Mouse (Mus musculus) frontal cortex, adult (tissue): Measurements from ENCODE around the gene Sorcs2.

Experiments
- ATAC-seq: cut with Nextera tagmentation; 2 replicates; pipeline ENCODE4 v1.9.2; 2017; ENCODE audit warnings: mild to moderate bottlenecking, moderate library complexity, mixed read lengths; ENCODE audit not compliant: low TSS enrichment

Sorcs2 gene

DNA sequence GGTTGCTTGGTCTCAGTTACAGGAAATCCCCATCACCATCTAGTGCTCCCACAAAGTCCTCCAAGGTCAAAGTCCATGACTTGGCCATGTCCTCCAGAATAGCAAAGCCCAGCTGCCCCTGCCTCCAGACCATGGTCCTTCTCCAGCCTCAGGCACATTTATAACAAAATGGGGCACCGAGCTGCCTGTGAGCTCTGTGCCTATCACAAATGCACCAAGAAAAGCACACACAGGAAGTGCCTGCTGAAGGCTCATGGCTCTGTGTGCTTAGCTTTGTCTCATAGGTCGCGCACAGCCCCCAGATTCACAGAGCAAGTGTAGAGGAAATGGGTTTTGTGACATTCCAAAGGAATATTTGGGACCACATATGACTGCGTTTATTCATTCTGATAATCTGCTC, 39.8 kb downstream of the Sorcs2 start:
- ATAC-seq = no peak

DNA sequence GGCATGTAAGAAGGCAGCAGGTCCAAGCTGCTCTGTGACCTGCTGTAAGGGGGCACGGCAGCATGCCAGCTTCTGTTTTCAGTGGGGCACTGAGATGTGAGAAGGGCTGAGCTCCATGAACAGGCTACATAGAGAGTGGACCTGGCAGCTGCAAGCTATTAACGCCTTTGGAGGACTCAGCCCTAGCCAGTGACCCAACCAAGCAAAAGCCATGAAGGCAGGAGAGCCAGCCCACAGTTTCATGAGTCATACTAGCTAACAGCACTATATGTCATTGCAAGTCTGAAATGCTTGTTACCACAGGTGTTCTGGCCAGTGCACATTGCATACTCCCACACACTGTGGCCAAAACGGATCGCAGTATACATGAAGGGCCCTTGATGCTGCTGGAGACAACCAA, 41.3 kb downstream of the Sorcs2 start:
- ATAC-seq = no peak

DNA sequence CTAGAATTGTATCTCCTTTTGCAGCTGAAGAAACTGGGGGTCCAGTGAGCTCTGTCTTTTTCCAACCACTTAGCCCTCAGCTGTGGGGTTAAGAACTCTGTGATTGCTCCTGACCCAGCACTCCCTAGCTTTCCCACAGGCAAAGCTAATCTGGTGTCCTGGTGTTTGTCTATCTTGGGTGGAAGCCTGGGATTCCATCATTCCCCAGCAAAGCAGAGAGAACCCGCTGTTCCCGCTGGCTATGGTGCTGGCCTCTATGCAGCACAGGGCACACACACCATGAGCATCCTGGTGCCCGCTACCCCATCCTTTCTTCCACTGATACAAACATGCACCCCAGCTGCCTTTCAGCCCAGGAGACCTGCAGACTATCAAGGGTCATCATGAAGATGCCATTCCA, 42.3 kb downstream of the Sorcs2 start:
- ATAC-seq = no peak

DNA sequence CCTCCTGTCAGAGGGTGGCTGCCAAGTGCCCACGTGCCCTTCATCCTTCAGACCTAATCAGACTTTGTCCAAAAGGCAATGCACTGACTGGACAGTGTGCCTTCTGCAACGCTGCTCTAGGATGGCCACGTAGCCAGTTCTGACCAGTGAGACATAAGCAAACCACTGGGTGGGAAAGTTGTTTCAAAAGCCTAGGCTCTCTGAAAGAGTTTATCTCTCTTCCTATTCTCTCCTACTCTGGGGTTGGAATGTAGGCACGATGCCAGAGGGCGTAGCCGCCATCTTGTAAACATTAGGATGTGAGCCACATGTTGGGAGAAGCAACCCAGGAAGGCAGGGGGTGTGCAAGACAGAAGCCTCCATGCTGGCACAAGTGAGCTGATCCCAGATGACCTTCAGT, 44.3 kb downstream of the Sorcs2 start:
- no peak for ATAC-seq

DNA sequence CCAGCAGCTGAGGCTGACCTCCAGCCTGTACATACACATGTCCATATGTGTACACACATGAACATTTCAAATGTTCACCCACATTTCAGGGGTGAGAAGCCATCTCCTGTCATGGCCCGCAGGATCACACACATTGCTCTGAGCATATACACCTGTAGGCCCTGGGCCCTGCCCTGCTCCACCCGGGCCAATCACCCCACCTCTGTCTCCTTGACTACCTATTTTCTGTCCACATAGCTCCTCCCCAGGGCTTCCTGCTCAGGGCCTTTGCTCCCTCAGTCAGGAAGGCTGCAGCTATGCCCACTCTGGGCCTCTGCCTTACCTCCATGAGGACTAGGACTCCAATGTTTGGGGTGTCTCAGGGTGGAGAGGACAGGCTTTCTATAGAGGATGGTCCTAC, 44.7 kb downstream of the Sorcs2 start:
- no peak for ATAC-seq

DNA sequence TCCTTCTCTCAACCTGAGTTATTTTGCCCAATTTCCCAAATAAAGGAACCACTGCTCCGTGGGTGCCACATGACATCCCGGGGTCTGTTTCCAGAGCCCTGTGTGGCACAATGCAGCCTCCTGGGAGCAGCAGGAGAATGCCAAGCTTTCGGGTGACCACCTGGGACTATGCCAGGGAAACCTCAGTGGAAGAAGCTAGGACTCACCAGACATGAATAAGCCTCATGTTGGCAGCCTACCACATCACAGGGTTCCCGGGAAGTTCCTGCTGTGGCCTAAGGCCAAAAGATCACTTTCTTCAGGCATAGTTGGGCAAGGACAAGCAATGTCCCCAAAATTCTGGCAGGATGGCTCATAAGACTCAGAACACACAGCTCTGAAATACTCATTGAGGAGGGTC, 51.2 kb downstream of the Sorcs2 start:
- no peak for ATAC-seq

DNA sequence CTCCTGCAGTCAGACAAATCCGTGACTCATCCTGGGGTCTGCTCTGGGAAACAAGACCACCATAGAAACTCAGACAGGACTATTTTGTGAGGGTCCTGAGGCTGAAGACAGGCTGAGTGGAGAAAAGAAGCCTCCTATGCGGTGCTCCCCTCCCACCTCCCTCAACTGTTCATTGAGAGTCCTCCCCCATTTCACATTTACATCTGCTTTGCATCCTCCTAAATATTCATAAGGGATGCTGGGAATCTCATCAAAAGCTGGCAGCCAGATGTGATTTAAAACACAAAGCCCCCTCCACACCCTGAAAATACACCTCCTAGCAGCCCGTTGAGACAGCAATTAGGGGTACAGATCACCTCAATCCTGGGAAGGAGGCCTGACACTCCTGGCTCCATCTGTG, 58.7 kb downstream of the Sorcs2 start:
- peak; percentile 74; the same call in 1 of the 2 replicates for ATAC-seq

DNA sequence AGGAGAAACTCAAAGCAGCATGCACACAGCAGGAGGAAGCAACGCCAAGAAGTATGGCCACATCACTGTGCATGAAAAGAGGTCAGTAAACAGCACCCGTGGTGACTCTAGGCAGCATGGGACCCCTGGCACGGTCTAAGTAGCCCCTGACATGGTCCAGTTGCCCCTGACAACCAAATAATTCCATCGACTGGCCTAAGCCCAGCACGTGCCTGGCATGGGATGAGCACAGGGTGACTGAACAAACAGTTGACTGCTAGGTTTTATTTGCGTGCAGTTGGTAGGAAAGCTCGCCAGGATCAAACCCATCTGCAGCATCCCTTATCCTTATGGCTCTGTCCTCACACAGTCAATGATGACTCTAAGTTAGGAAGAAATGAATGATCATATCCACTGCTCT, 61.7 kb downstream of the Sorcs2 start:
- no peak for ATAC-seq

DNA sequence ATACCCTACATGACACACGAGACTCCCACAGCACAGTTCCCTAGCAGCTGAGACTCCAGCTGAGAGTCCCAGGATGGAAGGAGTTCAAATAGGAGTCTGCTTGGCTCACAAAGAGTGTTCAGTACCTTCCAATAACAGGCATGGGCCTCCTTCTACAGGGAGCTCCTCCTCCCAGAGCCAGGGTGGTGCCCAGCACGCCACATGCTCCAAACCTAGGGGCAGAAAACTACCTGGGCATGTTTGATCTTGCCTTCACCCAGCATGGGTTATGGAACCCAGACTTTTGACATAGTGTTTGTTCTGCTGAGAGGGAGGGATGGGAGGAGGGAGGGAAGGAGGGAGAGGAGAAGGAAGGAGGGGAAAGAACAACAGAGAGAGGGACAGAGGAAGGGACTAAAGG, 62.3 kb downstream of the Sorcs2 start:
- ATAC-seq = no peak

DNA sequence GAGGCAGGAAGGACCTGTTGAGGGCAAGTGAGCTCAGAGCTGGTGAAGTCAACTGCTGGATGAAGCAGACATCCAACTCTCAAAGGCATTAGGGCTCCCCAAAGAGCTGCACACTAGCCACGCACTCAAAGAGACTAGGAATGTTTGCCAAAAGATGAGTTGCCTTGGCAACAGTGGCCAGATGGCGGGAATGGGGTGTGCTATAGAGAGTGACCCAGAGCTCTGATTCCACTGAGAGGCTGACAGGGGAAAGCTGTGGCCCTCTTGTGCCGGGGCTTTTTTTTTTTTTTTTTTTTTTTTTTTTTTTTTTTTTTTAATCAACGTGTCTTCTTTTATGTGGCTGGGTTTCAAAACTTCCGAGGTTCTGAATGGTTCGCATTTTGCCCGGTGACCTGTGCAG, 63.7 kb downstream of the Sorcs2 start:
- ATAC-seq = no peak

DNA sequence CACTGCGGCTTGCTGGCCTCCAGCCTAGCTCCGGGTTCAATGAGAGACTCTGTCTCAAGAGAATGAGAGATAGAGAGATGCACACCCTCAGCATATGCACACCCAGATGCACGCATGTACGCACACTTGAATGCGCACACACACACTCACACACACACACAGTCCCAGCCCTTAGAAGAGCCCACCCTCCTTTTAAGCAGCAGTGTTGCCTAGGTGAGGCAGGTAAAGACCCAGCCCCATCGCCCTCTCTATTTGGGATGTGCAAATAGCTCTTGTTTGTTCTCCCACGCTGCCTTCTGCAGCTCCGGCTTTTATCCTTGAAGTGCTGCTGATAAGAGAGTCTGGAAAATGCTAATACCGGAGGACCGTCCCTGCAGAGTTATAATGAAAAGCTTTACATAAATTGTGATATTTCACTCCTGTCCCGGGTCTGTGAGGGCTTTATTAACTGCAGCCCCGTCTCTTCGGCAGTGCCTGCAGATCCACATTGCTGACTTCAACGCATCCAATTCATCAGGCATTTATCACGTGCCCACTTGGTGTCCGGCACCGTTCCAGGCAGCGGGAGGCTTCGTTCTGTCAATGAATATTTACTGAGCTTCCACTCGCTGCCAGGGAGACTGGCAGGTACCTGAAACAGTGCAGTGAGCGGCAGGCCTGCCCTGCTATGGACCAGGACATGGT, 67.3 kb downstream of the Sorcs2 start:
- 0 out of 2 replicates have a peak, but pooled peaks have one; percentile 11 for ATAC-seq

DNA sequence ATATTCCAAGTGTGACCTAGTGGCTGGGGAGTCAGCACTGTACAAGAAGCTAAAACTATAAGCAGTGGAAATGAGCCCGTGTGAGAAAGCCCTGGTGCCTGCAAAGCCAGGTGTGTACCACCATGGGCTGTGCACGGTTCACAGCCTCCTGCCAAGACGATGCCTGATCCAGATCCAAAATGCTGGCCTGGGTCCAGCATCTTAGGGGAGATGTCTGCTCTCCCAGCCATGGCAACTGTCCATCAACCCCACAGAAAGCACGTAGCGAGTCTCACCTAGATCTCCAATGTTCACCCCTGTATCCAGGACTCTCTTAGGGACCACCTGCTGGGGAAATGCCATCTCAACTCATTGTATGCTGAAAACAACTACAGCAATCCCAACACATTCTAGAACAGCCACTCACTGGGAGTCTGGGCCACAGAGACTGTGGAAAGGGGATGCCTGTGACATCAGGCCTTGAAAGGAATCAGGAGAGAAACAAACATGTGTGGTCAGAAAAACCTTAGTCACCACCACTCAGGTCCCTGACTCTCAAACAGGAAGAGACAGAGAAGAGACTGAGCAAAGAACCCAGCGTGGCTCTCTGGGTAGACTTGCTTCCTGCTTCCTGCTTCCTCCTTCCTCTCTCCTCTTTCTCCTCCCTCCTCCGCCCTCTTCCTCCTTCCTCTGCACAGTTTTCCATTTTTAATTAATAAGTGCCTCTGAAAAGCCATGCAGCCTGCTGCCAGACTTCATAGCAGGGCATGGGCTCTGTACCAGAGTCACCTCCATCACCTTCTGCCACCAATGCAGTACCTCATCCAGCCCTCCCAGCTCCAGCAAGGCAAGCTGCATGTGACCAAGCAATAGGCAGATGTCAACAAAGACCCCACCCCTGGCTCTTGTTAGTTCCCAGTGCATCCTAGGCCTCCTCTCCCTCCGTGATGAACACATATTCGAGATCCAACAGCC, 71.6 kb downstream of the Sorcs2 start:
- ATAC-seq = no peak

DNA sequence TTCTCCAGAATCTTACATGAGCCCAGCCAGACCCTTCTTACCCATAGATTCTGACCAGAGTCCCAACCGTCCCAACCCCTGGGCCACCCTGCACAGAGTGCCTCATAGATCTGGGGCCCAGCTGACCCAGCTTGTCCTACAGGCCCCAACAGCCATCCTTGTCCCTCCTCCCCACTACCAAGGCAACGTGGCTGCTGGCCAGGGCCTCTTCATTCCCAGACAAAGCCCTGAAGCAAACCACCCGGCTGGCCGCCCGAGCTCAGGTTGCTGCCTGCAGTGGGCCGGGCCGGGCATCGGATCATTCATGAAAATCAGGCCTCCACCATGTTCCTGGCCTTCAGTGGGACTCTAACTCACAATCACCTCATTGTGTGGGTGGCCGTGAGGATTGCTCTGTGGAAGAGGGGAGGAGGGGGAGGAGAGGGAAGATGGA, 73.8 kb downstream of the Sorcs2 start:
- ATAC-seq = peak; percentile 56

DNA sequence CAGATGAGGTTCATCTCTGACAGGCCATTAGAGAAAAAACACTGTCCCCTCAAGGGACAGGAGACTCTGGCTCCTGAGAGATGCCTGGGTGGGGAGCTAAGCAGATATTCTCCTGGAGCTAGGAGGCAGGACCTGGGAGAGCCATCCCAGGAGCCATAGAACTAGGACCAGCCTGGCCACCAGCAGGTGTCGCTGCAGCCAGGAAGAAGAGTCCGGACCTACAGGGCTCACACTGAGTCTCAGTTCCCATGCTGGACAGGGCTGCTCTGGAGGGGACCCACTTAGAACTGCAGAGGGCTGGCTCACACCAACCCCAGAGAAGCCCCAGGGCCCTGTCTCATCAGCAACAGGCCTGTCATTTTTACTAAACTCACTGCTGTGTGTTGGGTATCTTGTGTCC, 74.4 kb downstream of the Sorcs2 start:
- peak; percentile 68 for ATAC-seq

DNA sequence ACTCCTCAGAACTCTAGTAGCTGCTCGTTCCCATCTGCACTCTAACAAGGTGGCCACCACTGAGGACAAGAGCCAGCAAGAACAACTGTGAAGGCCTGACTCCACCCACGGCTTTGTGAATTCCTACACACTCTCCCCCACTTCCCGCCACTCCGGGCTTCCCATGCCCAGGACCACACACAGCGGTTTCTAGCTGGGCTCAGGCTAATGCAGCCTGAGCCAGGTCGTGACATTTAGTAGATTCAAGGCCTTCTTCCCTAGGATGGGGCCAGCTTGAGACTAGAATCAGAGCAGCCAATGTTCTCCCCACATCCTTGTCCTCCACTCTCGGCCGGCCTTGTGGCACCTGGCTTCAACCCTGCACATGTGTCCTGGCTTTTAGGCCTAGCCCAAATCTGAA, 76.4 kb downstream of the Sorcs2 start:
- ATAC-seq = no peak

DNA sequence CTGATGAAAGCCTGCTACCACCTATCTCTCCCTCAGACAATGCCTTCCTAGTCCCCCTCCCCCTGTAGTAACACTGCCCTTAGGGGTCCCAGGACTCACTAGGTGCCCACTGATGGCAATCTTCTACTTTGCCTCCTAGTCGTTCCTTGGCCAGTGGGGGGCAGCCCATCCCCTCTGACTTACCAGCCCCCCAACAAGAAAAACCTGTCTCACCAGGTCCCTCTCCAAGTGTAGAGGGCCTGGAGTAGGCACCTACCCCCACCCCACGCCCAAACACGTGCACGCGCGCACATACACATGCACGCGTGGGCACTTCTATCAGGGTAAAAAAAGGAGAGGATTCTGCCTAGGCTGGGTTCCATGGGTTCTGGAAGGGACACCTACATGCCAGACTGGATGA, 77.3 kb downstream of the Sorcs2 start:
- ATAC-seq = no peak

DNA sequence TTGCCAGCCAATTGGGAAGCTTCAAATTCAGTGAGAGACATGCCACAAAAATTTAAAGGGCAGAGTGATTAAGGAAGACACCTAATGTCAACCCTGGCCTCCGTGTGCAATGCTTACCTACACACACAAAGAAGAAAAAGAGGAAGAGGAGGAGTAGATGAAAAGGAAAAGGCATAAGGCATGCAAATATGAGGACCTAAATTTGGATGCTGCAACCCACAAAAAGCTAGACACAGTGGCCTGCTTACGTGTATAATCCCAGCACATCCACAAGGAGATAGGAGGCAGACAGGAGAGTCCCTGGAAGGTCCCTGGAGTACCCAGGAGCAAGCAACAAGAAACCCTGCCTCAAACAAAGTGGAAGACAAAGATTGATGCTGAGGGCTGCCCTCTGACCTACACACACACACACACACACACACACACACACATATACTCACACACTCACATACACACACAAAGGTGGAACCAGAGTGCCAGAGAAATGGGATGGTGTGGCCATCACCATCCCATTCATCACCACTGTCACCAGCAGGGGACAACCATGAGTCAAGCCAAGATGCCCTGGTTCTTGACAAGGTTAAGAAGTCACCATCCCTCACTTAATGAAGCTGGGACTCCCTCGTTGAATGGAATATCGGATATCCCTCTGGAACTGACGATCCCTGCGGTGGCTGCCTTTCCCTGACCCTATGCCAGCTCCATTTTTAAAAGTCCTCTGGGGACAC, 80.1 kb downstream of the Sorcs2 start:
- ATAC-seq = no peak

DNA sequence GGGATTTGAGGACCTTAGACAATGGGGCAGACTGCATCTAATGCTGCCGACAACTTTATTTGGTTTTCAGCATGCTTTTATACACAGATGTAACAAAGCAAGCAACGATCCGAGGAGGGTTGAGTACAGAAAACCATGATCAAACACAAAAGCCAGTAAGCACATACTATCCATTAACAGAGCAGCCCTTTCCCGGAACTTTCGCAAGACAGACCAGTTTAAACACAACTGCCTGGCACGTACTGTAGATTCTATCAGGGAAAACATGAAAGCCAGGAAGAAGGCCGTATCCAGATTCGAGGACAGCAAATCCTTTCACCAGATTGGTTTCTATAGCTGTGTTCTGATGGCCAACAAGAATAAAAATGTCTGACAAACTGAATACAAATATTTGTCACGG, 82.8 kb downstream of the Sorcs2 start:
- ATAC-seq = no peak

DNA sequence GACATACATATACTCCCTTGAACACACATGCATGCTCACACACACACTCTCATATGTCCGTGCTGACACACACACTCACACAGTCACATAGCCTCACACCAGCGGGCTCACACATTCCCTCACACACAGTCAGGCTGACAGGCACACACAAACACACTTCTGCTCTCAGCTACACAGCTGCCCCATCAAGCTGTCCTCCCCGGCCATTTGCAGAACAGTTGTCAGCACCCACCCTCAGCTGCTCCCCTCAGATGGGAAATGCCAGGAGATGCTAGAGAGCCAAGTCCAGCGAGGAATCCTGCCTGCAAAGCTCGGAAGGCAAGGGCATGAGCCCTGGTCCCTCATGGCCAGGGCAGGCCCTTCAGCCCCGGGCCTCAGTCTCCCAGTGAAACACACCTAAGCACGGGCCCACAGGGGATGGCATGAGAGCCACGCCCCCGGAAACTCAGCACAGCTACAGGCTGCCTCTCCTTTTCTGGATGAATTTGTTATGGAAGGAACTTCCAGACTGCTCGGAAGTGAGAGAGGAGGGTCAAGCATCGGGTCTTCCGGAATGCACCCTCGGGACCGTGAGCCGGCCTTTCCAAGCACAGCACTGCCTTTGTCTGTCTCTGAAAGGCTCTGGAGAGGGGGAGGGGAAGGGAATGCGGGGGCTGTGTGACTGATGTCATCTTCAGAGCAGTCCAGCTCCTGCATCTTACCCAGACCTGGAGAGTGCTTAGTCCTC, 84.4 kb downstream of the Sorcs2 start:
- ATAC-seq = peak; percentile 71; the same call in 1 of the 2 replicates

DNA sequence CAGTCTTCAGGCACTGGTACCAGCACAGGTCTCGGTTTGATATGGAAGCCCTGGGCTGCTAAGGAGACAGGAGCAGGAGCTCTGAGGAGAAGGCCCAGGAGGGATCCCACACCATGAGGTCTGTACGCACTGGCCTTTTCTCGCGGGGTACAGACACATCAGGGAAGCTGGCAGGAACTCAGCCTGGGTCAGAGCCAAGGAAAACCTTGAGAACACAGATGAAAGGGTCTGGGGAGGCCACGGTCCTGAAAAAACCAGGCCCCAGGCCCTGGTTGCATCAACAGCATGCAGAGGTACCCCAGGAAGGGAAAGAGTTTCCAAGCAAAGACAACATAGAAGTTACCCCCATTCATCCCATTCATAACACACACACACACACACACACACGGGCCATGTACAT, 85.0 kb downstream of the Sorcs2 start:
- ATAC-seq = no peak

DNA sequence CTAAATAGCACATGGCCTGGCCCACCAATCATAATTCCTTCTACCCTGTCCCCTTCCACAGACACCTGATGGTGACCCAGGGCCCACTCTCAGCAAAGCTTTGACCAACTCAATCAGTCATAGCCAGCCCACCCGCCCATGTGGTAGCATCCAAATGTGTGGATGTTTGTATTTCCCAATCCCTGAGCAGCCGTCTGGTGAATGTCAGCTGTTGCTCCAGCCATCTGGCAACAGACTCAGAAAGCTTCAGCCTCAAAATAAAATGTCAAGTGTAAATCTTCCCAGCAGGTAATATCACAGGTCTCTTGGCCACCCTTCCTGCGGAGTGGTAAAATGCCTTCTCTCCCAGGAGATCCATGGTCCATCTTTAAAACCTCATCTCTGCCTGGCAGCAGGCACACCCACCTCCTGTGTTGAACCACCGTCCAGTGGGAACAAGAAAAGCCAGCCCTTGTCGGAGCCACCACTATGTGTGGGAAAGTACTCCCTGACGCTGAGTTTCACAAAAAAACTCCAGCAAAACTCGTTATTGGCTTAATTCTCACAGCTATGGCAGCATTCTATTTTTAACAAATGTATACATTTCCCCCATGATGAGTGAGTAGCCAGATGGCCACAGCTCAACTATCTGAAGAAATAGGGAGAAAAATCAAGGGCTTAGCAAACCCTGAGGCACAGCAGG, 93.5 kb downstream of the Sorcs2 start:
- peak; percentile 63 for ATAC-seq
